Mouse (Mus musculus) stomach, postnatal 0 days (tissue): ENCODE results near the gene Pcnx2.

Source experiments
- CTCF ChIP-seq: IDR thresholded peaks from 2 replicates; pipeline ENCODE4 v1.5.1; 2016; ENCODE audit warnings: antibody characterized with exemption, low read depth, mild to moderate bottlenecking, moderate library complexity
- EP300 ChIP-seq: optimal IDR thresholded peaks from 2 replicates; pipeline ENCODE3; 2016; ENCODE audit warnings: antibody characterized with exemption

DNA sequence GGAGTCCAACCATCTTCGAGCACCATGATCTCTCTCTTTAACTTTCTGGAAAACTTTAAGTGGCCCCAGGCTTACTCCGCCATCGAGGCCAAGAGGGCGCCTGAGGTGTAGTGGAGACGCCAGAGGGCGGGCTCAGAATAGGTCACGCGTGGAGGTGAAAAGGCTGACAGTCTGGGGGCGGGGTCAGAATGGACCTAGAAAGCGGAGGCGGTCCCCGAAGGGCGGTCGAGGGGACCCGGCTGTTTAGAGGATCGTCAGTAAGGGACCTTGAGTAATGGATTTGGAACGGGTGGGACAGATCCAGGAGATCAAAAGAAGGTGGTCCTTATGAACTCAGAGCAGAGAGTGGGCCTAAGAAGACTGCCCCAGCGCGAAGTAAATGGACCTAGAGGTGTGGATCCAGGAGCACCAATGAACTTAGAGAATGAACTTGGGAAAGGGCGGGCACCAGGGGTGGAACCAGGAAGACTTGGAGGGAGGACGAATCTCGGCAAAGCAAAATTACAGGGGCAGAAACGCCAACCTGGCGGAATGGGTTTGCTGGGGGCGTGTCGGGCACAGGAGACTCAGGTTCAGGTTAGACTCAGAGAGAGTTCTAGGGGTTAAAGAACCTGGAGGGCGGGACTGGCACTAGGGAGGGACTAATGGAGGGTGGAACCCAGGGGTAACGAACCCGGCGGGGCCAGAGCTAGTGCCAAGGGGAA, 11.7 kb upstream of the Pcnx2 start:
- no peak; the same call in 1 of the 2 replicates for TF ChIP-seq CTCF
- TF ChIP-seq EP300, result no peak
